Mouse (Mus musculus) C2C12 (cell line): ENCODE measurements around the gene Il25.

Source experiments
- CTCF ChIP-seq: IDR thresholded peaks from one replicate; pipeline ENCODE4 v1.5.1; 2011; ENCODE audit not compliant: control insufficient read depth, insufficient read depth, insufficient read length
- MAX ChIP-seq: IDR thresholded peaks from one replicate; pipeline ENCODE4 v1.6.1; 2011; ENCODE audit warnings: mild to moderate bottlenecking, control low read depth
- MYOG ChIP-seq: IDR thresholded peaks from one replicate; pipeline ENCODE4 v1.6.1; 2011; ENCODE audit not compliant: control insufficient read depth, insufficient read length; ENCODE audit errors: extremely low read depth

- TF ChIP-seq CTCF (no peak), MAX (no peak), MYOG (no peak)
These were observed 7.7 kb upstream of the Il25 start for GRCm38 (mm10) chr14:54924641-54925348.
